Mouse (Mus musculus) A20 (cell line): ENCODE measurements around the gene St6galnac6.
A peak's percentile ranks its signal among the peaks of the same experiment; 100 is the strongest.

ENCODE experiments used
- DNase-seq: peaks from one replicate; pipeline ENCODE4 v3.0.0-alpha.2; 2011; ENCODE audit warnings: low read depth, low spot score

The St6galnac6 gene

DNA sequence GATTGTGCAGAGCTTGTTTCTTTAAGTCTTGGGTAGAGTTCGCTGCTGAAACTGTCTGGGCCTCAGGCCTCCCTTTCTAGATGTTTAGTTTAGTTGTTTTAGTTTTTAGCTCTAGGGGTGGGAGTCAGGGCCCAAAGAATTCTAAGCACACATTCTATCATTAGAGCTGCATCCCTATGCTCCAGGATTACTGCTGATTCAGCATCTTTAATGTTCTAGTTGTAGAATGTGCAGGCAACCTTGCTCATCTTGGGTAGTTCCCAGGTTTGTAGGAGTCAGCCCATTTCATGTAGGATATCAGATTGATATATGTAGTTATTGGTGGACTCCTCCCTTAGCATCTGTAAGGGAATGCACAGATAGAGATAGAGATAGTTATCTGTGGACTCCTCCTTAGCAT lies 17.6 kb downstream of the St6galnac6 start:
- no peak for DNase-seq

DNA sequence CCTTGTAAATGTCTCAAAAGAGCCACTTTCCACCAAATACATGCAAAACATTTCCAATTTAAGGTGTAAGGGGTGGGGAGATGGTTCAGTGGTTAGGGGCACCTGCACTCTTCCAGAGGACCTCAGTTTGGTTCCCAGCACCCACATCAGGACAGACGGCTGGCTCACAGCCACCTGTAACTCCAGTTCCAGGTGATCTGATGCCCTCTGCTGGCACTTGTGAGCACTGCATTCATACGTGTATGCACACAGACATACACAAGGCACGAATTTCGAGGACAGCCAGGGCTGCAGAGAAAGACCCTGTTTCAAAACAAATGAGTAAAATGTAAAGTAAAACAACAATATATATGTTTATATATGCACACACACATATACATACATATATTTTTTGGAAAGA lies 18.1 kb downstream of the St6galnac6 start:
- DNase-seq = peak; percentile 48

DNA sequence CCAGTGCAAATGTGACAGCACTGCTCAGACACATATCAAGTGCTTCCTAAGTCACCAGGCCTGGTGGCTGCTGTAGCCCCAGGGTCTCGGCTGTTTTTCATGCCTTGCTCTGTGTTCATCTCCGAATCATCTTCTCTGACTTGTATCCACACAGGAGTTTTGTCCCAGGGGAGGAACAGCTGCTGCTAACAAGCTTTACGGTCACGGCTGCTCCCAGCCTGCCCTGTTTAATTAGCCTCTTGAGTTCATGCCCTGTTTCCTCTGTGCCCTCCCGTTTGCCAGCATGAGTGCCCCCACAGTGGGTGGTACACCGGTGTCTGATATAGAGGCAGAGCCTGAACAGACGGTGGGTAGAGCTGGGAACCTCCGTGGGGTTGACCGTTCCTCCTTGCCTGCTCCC lies 18.5 kb downstream of the St6galnac6 start:
- DNase-seq = no peak

DNA sequence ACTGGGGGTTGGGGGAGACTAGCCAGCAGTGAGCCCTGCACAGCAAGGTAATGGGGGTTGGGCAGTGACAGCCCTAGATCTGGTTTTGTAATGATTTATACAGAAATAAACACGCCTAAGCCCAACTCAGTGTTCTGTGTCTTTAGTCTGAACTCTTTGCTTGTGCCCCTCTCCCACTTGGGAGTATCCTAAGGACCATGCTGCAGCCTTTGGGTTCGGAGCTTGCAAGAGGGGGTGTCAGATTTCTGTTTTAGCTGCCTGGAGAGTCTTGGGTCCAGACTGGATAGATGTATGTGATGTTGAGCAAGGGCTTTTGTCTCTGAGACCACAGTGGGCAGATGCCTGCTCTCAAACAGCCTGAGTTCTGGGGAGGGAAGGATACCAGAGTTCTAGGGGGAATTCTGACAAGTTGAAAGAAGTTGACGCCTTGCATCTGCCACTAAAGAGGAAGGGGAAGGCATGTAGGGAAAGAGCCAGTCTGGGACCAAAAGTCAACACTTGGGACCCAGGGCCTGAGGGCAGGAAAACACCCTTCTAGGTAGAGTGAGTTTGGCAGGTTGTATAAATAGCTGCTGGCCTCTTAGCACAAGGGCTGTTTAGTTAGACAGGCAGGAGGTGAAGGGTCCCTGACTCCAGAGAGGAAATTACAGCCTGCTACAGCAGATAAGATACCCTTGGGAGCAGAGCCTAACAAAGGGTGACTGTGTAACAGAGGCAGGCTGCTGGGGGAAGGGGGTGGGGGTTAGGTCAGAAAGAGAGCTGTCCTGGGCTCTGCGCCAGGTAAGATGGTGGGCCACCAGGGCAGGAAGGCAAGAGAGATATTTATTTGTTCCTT lies 21.4 kb downstream of the St6galnac6 start:
- DNase-seq = no peak

DNA sequence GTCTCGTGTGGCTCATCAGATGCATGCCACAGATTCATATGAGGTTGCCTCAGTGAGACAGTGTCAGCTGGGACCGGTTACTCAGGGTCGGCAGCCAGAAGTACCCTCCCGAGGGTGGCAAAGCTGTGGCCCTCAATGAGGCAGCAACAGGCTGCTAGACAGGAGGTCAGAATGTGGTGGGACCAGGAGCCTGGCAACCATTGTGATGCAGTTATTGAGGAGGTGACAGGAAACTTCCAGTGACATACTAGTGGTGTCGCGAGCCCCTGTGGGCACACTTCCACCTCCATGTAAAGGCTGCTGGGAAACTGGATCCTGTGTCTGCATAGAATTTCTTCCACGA lies 22.0 kb downstream of the St6galnac6 start, which contains the start of gene Ak1:
Gene Ak1, plus strand, starts transcription at position 242 of the 343 bp plus-strand sequence.
- no peak for DNase-seq

DNA sequence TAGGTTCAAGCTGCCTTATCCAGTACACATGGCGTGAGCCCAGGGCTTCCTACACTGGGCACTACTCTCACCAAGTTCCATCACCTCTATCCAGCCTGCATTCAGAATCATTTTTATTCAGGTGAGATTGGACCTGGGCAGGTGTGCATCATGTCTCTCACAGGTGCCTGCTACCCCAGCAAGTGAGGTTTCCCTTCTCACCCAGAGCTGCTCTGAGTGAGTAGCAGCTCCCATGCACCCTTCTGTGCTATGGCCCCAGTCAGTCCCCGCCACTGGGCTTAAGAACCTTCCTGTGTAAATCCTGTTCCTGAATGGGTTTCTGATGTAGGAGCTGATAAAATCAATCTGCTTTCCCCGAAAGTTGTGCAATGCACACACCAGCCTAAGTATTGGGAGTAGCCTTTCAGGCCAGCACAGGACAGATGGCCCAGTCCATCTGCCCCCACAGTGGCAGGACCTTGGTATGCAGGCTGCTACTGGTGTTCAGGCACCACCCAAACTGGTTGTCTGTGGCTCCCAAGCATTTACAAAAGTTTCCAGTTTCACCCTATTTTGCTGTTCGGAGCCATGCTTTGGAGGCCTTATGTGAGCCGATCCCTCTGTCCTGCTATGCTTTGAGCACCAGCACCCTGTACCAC lies 24.7 kb downstream of the St6galnac6 start:
- no peak for DNase-seq

DNA sequence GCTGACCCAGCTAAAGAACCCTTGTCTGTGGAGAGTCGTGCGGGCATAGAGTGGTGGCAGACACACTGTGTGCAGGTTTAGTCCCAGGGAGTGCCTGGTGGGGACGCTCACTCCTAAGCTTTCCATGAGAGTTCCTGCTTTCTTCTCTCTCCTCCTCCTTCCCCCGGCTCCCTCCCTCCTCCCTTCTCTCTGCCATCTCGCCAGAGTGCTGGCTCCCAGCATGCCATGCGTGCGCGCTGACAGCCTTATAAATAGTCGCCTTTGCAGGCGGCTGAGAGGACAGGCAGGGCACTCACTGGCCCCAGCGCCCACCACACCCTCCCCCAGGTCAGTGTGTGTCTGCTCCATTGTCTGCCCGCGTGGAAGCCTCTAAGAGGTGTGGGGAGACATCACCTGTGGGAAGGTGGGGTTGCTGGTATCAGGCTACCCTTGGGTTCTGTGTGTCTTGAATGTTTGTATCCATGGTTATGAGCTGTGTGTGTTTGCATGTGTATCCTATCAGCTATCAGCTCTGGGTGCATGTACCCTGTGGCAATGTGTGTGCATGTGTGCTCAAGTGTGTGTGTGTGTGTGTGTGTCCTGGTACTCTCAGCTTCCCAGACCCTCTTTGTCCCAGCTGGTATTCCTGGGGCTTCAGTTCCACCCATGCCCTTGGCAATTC lies 25.8 kb downstream of the St6galnac6 start:
- DNase-seq = peak; percentile 28

DNA sequence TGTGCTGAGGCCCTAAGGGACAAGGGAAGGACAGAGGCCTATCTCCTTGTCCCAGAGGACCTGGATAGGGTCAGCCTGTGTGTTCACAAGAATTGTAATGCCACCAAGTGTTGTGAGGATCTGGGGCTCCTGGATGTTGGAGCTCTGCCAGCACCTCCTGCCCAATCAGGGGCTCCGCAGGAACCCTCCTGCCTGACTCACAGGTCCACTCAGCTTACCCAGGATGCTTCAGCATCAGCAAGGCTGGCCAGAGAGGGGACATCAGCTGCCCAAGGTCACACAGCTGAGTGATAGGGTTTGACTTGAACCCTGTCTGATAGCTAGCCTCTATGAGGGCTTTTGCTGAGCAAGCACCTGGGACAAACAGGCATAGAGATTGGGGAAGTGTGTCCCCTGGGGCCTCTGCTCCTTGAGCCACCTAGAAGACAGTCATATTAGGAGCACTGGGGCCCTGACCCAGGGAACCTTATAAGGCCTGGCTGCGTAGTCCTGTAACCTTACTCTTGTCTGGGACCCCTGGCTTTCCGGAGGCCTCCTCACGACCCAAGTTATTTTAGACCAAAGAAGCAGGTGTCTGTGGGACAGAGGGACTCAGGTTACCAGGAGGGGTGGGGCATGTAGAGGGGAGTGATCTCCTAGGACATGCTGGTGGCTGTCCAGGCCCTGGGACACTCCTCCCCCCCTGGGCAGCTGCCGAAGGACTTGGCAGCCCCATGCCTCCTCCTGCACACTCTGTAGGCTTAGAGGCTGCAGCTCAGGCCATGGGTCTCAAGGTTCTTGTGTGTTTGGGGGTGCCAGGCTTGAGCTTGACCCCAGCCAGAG lies 26.6 kb downstream of the St6galnac6 start:
- no peak for DNase-seq

DNA sequence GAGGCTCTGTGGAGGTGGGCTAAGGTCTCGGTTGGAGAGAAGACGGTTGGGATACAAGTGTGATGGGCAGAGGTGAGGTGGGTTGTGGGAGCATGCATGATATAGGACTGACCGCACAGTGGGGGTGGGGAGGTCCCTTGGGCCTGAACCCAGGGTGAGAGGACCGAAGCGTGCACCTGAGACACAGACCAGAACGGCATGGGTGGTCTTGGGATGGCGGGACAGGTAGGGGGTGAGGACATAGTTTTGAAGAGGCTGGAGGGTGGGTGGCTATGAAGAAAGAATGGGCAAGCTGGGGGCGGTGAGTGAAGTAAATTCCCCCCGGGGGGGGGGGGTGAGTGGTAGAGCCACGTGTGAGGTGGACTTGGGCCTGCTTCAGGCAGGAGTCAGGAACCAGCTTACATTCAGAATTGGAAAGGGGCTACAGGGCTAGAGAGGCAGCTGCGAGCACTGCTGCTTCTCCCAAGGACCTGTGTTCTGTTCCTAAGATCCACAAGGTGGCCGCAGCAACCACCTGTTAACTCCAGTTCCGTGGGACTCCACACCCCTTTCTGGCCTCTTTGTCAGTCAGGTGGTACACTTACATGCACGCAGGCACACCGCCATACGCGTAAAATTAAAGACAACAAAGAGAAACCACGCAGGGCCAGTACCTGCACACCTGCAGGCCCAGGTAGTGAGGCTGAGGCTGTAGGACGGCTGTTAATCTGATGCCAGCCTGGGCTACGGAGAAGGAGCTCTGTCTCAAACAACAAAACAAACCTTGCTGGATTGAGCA lies 27.9 kb downstream of the St6galnac6 start:
- DNase-seq = no peak

DNA sequence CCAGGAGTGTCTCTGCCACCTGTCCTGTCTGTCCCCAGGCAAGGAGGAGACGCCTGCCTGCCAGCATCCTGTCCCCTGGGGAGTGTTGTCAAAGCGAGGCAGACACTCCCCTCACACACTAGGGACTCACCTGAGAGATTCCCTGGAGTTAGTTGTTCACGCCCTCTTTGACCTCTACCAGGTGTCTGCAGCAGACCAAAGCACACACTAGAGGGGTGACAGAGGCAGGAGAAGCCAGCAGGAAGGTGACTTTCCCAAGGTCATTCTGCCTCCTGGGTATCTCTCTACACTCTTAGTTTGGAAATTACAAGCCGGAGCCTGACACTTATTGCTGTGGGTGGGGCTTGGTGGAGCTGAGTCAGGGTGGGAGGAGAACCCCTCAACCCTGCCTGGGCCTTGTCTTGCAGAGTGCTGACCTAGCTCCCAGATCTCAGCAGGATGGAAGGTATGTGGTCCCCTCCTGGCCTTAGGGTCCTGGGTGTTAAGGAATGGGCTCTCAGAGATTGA lies 28.6 kb downstream of the St6galnac6 start:
- no peak for DNase-seq

DNA sequence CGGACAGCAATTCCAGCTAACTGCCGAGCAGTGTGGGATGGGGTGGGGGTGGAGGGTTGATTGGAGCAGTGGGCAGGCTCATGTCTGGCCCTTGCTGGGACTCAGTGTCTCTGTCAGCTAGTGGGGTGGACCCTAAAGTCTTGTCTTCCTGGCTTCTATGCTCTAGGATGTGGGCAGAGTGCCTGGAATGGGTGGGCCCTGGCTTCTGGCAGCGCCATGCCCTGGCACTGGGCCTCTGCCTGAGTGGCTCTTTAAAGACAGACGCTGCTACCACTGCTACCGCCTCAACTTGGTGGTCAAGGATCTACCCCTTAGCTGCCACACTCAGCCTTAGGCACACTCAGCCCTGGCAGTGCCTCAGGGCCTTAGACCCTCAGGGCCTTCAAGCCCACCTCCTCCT lies 29.2 kb downstream of the St6galnac6 start:
- DNase-seq = no peak

DNA sequence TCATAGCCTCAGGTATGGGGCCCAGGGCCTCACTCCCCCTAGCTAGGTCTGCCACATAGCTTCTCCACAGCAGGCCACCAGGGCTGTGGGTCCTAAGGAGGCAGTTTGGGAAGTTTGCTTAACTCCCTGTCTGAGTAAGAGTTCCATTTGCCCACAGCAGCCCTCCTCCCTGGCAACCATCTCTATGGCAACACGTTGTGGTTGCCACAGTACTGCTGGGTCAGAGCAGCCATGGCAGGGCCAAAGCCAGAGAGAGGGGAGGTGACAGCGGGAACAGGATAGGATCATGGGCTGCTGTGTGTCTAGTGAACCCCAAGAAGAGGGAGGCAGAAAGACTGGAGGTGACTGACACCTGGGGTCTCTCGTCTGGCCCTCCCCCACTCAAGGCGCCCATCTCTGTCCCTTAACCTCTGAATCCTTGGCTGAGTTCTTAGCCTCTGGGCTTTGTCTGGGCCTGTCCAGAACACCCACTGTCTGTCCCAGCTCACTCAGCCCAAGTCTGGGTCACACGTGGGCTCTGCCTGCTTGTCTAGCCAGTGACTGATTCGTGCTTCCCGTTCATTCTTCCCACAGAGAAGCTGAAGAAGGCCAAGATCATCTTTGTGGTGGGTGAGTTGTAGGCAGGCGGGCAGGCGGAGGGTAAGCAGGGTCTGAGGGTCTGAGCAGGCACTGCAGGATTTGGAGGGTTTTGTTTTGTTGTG lies 29.9 kb downstream of the St6galnac6 start:
- no peak for DNase-seq

DNA sequence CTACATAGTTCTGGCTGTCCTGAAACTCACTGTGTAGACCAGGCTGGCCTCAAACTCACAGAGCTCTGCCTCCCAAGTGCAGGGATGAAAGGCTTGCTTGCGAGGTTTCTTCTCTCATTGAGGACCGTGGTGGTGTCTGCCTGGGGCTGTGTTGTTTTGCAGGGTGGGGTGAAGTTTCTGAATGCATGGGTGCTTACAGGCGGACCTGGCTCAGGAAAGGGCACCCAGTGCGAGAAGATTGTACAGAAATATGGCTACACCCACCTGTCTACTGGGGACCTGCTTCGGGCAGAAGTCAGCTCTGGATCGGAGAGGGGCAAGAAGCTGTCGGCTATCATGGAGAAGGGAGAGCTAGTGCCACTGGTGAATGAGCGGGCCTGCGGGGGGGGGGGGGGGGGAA lies 30.5 kb downstream of the St6galnac6 start:
- no peak for DNase-seq

DNA sequence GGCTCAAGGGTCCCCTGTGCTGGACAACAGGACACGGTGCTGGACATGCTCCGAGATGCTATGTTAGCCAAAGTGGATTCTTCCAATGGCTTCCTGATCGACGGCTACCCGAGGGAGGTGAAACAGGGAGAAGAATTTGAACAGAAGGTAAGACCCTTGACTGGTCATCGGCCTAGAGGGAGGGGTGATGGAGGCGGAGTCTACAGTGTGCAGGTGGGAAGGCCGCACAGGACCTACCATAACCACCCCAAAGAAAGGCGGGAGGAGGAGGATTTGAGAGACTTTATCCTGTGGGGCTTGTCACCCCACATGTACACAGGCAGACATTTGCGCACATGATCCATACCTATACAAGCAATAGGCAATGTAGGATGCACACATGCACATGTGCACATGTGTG lies 31.5 kb downstream of the St6galnac6 start:
- no peak for DNase-seq

DNA sequence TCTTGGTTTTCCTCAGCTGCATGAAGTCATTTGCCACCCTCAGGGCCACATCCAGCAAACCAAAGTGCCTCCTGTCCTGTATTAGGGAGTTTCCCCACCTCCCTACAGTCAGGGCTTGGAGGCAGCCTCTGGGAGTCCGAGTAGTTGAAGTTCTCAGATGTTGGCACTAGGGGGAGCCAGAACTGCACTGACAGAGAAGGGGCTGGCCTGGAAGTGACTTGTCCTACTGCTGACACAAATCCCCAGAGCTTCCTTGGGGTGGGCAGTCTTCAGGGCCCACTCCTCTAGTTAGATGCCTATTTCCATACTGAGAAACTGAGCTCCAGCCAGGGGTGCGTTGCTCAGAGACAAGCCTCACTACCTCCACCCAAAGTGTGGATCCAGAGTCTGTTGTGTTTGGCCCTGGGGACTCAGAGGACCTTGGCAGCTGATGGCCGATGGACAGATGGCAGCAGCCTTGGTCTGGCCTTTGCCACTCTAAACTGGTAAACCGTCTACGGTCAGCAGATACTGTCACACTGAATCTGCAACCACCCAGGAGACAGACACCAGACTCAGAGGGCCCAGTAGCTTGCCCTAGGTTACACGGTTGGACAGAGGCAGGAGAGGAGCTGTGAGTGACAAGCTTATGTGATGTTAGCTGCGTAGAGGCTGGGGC lies 32.4 kb downstream of the St6galnac6 start:
- DNase-seq = peak; percentile 75

DNA sequence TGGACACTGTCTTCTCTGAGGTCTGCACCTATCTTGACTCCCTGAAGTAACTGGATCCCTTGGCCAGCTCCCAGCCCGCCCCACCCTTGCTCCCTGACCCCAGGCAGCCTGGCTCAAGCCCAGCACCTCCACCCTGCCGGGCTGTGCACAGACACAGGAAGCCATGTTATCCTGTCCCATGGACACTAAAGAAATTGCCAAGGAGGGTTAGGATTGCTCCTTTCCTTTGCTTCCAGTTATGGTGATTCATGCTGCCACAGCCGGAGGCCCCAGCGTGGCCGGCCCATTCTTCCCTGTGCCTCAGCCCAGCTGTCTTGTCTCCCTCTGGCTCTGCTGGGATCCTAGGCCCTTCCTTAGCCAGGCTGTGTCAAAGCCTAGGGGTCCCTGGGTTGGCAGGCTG lies 34.2 kb downstream of the St6galnac6 start:
- no peak for DNase-seq

DNA sequence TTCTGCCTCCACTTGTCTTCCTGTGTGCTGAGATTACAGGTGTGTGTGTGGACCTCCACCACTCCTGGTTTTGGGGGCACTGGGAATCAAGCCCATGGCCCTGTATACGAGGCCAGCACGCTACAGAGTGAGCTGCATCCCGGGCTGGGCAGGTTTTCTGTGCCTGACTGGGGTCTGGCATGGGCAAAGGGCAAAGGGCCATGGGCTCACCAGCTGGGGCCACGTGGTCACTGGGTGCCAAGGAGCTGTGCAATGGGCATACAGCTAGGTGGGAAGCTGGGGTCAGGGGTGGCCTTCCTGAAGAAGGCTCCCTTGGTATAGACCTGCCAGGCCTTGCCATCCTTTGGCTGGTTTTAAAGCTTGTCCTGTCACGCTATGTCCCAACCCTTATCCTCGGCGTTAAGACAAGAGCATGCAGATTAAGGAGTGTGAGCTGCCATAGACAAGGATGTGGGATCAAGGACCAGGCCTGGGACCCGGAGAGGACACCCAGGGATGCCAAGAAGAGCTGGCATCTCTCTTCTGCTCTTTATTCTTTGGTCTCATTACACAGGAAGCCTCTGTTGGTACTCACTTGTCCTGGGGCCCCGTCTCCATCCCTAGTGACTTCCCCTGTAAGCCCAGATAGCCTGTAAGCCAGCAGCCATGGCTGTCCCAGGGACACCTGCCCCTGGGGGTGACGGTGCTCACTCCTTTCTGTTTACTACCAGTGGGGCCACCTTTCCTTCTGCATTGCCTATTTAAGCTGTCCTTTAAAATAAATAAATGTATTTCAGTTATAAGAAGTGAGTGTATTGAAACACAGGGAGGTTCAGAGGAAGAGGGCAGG lies 35.0 kb downstream of the St6galnac6 start:
- DNase-seq = no peak

DNA sequence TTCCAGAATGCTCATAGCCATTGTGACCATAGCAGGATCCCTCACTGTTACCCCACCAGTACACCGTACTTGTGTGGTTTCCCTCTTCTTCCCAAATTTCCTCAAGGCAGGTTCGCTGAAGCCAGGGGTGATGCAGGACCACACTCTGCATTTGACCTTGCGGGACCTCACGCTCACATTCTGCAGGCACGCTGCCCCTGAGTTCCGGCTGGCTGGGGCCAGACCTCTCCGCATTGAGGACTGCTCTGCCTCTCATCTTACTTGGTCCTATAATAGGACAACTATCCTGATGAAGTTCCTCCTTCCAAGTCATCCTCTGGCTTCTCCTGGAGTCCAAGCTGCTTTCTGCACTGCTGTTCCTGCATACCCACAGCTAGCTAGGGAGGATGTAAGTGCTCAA lies 37.1 kb downstream of the St6galnac6 start:
- no peak for DNase-seq

DNA sequence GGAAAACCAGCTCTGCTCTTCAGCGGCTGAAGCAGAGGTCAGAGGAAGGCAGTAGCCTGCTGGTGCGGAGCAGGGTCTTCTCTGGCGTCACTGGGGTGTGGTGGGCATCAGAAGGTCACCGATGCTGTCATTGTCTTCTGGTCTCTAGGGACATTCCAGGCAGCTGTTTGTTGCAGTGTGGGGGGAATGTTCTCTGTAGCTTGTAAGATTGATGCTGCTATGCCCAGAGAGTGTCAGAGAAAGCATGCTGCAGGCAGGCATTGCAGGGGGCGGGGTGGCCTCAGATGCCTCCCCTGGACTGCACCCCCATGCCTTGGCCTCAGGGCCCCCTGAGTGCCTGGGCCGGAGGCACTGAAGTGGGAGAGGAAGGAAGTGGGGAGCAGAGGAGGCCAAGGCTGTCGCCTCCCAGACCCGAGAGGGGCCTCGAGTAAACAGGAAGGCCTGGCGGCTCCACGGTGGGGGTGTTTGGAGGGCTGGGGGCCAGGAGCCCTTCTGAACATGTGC lies 38.3 kb downstream of the St6galnac6 start:
- DNase-seq = peak; percentile 43
